Mouse (Mus musculus) ES-Bruce4 (cell line): Measurements from ENCODE around the gene H3f3a.

Source experiments
- CTCF ChIP-seq: IDR thresholded peaks from one replicate; pipeline ENCODE4 v1.8.1; 2011; ENCODE audit warnings: low read depth, low read length
- EP300 ChIP-seq: IDR thresholded peaks from 2 replicates; pipeline ENCODE4 v1.6.1; 2011; ENCODE audit warnings: low read depth, low read length; ENCODE audit not compliant: insufficient read depth

DNA sequence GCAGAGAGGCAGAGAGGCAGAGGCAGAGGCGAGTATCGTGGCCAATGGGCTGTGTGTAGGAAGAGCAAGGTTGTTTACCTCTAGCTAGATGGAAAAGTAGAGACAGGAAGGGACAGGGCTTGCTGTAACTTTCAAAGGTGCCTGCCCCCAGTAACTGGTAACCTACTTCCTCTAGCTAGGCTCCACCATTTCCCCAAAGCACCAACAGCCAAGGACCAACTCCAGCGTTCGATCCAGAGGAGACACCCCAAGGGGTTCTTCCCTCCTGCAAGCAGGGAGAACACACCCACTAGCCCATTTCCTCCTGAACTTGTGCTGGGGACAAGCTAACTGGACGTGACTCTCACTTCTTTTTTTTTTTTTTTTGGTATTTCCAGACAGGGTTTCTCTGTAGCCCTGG, 47.2 kb downstream of the H3f3a start:
- TF ChIP-seq EP300 (no peak), CTCF (no peak)
